Mouse (Mus musculus) embryo, embryonic 11.5 days (tissue): ENCODE measurements around the gene Gm11111.
"Not testable (repeated sequence)": the region's sequence is repeated elsewhere in the genome, so short reads cannot be mapped to it uniquely, and the experiment has no call there.

Source experiments
- DNase-seq: peaks from one replicate; pipeline ENCODE4 v3.0.0-alpha.2; 2012; ENCODE audit warnings: low read depth, low spot score

Gene Gm11111

DNA sequence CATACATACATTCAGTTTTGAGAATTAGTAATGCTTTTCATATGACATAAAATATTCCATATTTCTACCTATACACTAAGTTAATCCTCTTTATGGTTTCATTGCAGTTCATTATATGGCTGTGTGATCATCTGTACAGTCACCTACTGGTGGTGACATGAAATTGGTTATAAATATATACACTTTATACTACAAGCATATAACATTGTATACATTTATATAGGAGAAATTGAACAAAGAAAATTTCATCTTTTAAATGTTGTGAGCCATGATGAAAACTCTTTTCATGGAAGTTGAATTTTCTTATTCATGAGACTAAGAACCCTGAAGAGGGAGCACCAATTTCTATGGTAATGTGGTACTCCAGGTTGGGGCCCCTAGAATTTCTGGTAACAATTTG is at the start of gene Gm11111:
Gene Gm11111 (plus strand): TSS at position 301 of the 400 bp plus-strand sequence.
- DNase-seq = no peak

DNA sequence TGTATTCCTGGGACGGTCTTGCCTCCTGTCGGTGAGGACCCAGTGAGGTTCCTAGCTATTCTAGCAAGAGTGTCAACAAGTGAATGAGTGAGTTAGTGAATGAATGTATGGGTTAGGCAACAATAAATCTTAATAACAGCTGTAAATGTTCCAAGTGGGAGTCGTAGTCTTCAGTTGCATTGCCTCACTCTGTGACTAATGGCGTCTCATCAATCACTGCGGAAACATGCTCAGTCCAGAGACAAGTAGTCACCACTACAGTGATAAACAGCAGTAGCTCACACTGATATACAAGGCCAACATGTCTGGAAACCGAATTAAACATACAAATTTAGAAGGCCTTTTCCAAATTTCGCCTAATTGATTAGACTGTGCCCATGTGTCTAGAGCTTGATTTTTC is 36.3 kb upstream of the Gm11111 start:
- DNase-seq = no peak

DNA sequence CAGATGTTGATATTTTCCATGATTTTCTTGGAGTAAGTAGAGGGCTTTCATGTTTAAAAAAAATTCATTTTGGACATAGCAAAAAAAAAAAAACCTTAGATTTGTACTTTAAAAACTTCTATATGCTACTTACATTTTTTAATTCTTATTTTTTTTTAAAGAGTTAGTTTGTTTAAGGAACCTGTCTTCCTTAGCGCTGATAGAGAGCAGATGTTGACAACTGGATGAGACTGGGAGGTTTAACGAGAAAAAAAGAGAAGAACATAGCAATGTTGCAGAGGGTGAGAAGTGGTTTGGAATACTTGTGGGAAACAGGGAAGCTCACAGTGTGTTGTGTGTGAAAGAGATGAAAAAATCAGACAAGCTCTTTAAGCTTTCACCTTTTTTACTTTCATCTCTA is 32.4 kb upstream of the Gm11111 start:
- DNase-seq = no peak

DNA sequence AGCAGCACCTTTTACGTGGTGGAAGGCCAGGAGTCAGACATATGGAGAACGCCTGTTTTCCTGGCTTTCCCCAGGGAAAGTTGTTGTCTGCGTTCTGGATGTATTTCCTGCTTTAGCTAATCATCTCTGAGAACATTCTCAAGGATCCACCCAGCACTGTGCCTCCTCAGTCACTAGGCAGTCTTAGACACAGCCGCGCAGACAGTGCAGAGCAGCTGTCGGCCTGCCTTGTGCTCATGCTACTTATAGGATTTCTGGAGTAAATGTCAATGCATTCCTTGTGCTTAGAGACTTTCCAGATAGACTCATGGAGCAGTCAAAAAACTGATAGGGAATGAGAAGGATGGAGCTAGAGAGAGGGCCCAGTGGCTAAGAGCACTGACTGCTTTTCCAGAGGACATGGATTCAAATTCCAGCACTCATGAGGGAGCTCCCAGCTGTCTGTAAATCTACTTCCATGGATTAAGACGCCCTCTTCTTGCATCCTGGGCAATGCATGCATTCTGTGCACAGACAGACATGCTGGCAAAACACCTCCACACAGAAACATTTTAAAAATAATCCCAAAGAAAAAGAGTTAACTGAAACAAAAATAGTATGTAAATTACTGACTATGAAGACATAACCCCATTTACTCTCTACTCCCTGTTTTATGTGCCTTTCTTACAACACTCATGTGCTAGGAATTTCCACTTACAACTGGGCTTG is 30.1 kb upstream of the Gm11111 start:
- no peak for DNase-seq

DNA sequence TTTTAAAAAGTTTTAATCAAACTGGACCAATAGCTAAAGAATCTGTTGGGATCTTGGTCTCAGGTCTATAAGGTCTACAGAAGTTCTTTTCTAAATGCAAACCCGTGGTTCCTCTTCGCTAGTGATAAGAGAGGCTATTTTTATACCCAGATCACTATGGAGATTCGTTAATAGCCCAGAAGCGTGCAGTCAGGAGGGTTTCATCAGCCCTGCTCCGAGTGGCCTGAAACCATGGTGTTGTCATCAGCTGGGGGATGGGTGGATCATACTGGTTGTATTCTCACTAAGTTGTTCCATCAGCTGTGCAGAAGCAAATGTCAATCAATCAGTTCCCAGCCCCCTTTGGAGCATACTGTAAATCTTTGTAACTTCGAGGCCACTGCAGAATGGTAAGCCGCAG is 29.4 kb upstream of the Gm11111 start:
- DNase-seq = no peak

DNA sequence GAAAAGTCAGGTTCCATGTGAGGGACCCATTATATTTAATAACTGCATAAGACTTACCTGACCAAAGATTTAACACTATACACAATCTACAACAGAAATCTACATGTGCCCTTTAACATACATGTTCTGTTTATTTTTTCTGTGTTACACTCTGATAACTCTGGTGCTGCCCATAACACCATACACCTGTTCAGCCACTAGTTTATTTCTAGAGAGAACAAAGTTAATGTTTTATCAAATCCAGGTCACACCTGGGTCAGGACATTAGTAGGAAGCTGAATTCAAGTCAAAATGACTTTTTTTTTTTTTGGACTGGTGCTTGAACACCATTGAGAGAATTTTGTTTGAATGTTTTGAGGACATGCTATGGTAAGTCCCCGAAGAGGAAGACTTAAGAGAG is 28.7 kb upstream of the Gm11111 start:
- no peak for DNase-seq

DNA sequence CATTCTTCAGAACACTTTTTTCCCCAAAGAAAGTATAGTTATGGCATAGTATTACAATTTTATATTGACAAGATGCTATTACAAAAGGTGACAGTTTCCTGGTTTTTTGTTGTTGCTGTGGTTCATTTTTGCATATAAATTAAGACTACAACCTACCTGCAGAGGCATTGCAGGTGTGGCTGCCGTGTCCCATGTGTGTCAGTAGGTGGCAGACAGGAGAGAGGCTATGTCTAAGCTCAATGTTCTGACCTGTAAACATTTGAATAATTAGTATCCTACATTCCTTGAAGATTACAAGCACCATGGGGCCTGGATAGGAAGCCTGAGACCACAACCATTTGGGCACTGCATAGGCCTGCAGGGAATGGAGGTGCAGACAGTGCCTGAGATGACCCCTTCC is 11.2 kb upstream of the Gm11111 start:
- no peak for DNase-seq

DNA sequence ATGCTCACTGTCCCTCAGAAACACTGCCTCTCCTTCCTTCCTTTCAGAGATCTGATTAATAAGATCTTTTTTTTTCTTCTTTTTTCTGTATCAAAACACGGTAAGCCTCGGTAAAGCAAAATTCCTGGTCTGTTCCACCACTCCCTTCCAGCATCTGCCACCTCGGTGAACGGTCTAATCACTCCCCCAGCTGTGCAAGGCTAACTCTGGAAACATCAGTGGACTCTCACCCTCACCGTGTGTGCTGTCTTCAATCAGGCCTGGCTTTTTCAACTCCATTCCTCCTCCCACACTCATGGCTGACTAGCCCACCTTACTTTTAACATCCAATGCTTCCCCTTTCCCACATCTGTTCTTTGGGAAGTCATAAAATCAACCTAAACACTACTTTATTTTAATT is 2.2 kb upstream of the Gm11111 start:
- no peak for DNase-seq

DNA sequence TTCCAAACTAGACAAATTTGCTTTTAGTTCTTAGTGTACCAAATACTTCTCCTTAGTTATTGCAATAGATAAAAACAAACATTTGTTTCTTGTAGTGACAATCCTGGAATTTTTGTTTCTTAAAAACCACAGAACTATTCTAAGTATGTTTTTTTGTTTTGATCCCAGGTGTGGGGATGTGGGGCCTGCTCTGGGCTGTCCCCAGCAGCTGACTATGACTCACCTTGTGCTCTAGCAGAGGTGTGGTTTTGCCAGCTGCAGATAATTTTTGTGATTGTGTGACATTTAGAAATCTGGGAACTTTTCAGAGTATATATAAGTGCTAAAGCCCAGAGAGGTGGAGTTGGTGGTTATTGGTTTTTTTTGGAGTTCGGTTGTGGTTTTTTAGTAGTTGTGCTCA is 1.6 kb upstream of the Gm11111 start:
- no peak for DNase-seq

DNA sequence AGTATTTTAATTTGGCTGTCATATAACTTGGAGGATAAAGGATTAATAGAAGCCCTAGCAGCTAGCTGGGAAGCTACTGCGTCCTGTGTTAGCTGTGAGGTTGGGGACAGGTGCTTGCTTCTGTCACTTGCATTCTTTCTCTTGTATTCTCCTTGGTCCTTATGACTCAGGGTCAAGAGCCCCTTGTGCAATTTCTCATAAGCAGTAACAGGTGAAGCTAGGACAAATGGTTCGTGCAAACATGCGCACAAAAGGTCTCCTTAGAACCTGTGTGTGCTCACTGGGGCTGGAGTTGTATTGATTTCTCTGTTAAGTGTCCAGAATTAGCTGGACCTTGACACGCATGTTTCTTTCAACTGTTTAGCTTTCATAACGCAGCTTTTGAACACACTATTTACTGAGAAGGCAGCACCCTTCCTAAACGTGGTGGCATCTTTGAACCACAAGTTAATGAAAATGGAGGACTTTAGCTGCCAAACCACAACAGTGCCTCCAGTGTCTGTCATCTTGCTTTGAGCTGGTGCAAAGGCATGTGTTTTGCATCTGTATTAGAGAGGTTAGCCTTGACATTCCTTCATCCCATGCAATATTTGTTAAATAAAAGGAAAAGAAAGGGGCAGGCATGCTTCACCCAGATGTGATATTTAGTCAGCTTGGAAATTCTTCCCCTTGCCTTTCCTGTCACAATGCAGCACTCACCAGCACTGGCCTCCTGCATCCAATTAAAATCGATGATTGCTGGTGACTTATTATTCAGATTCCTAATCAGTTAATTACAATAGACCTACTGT is 511 bp downstream of the Gm11111 start:
- DNase-seq = no peak

DNA sequence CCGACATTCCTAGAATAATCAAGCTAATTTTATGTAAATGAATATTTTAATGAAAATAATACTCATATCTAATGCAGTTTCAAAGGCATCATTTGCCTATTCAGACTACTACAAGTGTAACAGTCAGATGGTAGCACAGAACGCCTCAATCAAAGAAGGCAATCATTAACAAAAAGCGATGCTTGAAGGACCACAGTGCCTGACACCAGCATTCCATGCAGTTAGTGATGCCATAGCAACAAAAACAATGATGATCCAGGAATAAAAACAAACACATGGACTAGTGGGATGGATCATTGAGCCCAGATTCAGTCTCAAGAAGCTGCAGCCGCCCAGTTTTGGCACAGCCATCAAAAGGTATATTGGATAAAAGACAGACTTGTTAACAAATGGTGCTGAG is 8.8 kb downstream of the Gm11111 start:
- DNase-seq = no peak

DNA sequence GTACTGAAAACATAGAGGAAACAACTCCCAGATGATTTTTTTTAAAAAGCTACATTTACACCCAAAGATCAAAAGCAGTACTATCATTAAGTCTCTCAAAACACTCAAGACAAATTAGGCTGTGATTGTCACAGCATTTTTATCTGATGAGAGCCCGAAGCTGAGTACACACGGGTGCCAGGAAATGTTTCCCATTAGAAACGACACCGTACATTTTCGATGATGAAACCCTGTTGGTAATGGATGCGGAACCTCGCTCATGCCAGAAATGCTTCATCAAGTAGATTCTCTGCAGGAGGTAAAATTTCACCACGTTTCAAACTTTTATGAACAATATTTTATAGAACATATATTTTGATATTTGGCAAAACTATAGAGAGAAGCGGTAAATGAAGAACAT is 10.3 kb downstream of the Gm11111 start:
- no peak for DNase-seq

DNA sequence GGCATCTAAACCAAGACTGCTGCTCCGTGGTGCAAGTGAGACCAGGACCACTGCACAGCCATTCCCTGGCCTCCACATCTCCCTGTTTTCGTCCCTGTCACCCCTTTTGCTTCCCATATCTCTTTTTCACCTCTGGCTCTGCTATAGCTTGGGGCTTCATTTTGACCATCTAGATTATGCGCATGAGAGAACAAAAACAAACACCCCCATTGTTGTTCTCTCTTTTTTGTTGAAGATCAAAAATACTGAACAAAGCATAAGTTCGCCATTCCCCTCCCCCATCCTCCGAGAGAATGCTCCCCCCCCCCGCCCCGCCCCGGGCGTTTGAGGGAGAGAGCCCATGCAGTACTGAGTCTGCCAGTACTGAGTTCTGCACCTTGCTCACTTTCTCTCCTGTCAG is 11.3 kb downstream of the Gm11111 start:
- DNase-seq = no peak

DNA sequence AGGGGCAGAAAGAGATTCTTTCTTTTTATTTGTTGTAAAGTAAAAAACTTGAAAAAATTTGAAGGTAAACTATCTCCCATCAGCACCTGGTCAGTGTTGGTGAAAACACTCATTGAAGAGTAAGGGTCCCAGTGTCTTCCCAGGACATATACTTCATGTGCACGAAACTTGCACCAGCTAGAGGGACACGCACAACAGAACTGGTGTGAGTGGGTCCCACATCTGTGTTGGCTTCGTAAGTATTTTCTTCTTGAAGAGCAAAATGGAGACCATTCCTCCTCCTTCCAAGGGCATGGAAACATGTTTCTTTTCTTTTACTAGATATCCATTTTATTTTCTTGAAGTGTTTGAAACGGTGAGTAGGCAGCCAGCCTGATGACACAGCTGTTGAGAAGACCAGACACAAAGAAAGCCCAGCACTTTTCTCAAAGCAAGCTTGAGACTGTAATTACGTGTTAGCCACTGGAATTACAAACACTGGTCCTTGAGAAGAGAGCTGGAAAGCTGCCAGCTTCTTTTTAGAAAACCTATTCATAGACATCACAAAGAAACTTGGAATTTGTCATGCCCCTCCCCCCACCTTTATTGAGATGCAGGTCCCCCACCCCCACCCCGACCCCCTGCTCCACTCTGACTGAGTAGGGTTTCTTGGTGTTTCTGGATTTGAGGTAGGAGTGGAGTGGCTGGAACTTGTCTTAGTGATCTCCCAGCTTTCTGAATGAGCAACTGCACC is 14.1 kb downstream of the Gm11111 start:
- no peak for DNase-seq

DNA sequence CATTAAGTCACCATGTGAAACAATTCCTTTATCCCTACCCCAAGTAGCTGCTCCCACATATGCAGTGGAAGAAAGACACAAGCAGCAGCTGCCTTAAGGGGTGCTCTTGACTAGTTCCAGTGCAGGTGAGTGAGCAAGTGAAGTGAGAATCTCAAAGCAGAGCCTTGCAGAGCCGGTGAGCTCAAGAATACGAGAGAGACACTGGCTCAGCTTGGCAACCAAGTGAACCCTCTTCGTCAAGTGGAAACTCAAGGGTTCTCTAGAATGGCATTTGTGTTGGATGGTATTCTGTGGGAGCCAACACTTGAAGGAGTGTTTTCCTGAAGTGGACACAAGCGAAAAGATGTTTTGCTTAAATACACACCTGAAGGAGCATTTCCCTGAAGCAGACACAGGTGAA is 16.0 kb downstream of the Gm11111 start:
- DNase-seq = no peak

DNA sequence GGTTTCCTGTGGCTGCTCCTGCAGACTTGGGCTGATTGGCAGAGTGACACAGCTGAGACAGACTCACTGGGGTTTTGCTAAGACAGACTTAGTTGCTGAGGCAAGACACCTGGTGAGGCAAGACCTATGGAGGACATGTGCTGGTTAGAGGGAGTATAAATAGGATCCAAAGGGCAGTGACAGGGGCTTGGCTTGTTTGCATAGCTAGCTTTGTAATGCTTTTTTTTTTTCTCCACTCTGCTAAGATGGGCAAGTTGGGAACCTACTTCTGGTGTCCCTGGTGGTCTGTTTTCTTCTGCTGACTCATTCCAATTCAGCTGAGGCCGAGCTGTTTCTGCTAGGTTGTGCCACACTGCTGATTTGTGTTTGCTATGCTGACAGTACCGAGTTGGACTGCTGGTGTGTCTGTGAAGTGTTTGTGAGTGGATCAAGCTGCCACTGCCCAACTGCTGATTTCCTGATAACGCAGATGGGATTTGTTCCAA is 16.6 kb downstream of the Gm11111 start:
- DNase-seq = no peak

DNA sequence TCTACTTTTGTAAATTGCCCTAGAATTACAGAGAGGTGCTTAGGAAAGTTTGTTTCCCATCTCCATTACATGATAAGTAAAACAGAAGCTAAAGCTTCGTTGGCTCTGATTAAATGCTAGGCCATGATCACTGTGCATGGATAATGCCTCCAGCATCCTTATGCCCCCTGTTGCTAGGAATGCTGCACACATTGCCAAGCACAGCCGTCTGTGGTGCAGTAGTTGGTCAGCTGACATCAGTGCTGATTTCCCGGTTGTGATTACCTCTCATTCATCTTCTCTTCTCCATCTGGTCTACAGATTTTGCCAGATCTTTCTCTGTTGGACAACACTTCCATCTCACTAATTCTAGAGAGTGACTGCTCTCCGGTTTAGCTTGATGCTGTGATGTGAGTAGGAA is 19.9 kb downstream of the Gm11111 start:
- DNase-seq = no peak

DNA sequence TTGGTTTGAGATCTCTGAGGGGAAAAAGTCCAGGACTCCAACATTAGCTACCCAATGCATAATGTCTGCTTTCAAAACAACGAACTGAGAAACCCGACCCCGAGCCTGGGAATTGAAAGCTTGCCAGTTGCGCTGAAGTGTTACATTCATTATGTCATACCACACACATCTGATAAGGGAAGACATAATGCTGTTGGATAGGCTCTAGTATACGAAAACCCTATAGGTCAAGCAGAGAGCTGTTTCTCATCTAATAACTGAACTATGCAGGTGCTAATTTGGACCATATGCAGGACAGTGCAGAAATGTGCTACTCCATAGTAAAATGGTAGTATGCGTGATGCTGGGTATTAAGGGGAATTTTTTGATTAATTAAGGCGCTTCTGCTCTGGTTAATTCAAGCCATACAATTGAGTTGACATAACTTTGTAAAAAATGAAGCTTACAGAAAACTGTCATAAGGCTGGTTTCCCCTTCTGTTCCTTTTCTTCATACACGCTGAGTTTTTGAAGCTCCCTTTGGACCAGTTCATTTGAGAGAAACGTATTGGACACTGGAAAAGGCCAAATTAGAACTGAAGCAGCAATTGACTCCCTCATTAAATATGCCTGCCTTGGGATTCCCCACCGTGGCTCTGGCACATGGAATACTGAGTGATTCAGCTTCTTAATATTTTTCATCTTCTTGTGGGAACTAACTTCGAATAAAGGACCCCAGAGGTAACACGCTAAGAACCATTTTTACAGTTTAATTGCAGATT is 22.4 kb downstream of the Gm11111 start:
- DNase-seq = peak; percentile 31

DNA sequence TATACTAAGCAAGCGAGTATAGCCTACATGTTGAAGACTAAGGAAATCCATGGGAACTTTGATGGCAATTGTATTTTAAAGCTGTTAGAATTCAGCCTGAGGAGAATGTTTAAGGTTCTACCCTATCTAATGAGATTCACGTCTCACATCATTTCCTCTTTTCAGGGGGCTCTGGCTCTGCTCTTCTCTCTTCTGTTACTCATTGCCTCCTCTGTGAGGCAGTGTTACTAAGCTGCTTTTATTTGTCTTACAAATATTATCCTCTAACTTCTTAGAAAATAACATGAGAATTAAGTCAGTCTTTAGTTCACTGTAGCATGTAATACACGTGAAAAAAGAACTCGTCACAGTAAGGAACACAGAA is 23.0 kb downstream of the Gm11111 start:
- no peak for DNase-seq

DNA sequence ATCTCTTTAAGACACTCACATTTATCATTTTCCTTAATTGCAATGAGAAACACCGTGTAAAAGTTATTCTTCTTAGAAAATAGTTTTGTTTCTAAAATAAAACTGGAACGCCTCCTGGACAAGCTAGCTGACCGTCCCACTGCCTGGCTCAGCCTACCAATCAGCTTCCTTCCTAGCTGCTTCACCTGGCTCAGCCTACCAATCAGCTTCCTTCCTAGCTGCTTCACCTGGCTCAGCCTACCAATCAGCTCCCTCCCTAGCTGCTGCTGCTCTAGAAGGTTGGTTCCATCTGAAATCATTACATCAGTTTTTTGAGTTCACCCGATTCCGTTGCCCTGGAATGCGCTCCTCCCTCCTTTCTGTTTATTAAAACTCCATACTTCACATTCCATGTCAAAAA is 24.0 kb downstream of the Gm11111 start:
- DNase-seq = not testable (repeated sequence)

DNA sequence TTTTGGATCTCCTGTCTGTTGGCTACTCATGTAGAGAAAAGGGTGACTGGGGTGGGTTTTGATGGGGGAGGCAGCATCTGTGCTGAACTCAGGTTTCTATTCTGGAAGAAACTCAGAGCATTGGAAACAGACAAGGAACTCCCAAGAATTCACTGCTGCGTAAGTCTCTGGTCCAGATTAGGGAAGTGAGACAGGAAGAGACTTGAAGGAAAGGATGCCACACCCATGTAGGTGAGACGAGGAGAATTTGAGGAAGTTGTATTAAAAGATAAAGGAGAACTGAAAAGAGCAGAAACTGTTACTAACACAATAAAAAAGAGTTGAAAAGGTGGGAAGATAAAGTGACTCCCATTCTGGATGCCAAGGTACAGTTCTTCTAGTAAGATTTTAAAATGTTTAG is 25.9 kb downstream of the Gm11111 start:
- no peak for DNase-seq

DNA sequence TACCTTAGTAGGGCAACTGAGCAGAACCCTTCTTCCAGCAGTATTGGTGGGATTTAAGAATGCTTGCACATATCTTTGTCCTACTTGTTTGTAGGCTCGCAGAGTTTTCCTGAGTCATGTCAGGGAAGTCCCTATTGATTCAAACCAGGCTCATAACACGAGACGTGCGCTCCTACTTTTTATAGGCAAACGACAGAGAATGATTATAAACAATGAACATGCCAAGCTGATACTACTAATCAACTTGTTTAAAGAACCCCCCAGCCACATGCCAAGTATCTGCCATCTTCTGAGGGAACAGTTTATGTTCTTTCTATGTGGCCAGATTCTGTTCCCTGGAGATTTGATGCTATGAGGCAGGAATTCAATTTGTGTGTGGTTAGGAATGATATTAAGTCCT is 28.3 kb downstream of the Gm11111 start:
- DNase-seq = no peak
